Mouse (Mus musculus): ENCODE results near the gene A830005F24Rik. TPM values are rescaled to one million over a fixed set of nuclear protein-coding genes. Genes with fewer than 3 reads are reported as not detected.

The A830005F24Rik gene
- polyA plus RNA-seq, 1 experiment from 2014 or later = 1.8 TPM

GRCm38 (mm10) chr13:48544391-48544790 is 31.0 kb downstream of the A830005F24Rik start:
- no peak for TF ChIP-seq CTCF (IDR thresholded peaks at IDR 0.05)
- in situ Hi-C loops (cut with MboI; ENCODE audit: low pct_unique_long_range_greater_than_20kb) = no loop called here
- ChIA-PET CTCF (interaction anchor here (1.8 to 3.7 kb wide), 2 partner anchors 15 to 27 kb away, joined by 3 to 12 read pairs; no protein-coding TSS in a partner anchor), POLR2A (no interaction called here)
- ATAC-seq (no peak), DNase-seq (ENCODE audit: low read depth, low spot score) (no peak)
- no peaks in the 10 kb centered on the region for H3K27me3 ChIP-seq

- TF ChIP-seq CTCF (IDR thresholded peaks at IDR 0.05) = no peak
- ATAC-seq (no peak), DNase-seq (ENCODE audit: low read depth, low spot score) (no peak)
- ChIA-PET POLR2A (no interaction called here), CTCF (interaction anchor here (1.8 to 3.7 kb wide), 2 partner anchors 16 to 27 kb away, joined by 3 to 12 read pairs; no protein-coding TSS in a partner anchor)
- no peaks in the 10 kb centered on the region for H3K27me3 ChIP-seq
- in situ Hi-C loops (cut with MboI; ENCODE audit: low pct_unique_long_range_greater_than_20kb) = no loop called here
Observed at GRCm38 (mm10) chr13:48544867-48545266, 31.5 kb downstream of the A830005F24Rik start.

GRCm38 (mm10) chr13:48545476-48546281 is 32.3 kb downstream of the A830005F24Rik start:
- peak; percentile 88 for DNase-seq (ENCODE audit: low read depth, low spot score)
- ChIA-PET CTCF (interaction anchor here (1.1 to 1.8 kb wide), 2 partner anchors 12 to 26 kb away, joined by 3 read pairs; no protein-coding TSS in a partner anchor), POLR2A (interaction anchor here (1.0 to 1.5 kb wide), 3 partner anchors 12 to 20 kb away, joined by 3 to 9 read pairs (median 4); no protein-coding TSS in a partner anchor)
- no peaks in the 10 kb centered on the region for H3K27me3 ChIP-seq
- in situ Hi-C loops (cut with MboI; ENCODE audit: low pct_unique_long_range_greater_than_20kb) = no loop called here
- ATAC-seq = peak; percentile 73
- no peak for TF ChIP-seq CTCF (IDR thresholded peaks at IDR 0.05)

- peak; percentile 96 for ATAC-seq
Observed at GRCm38 (mm10) chr13:48546330-48546917, 33.1 kb downstream of the A830005F24Rik start.

GRCm38 (mm10) chr13:48547623-48548022 is 34.3 kb downstream of the A830005F24Rik start:
- ATAC-seq = no peak
- CTCF ChIA-PET = interaction anchor here (0.5 kb wide), 1 partner anchor 1143 kb away, joined by 3 read pairs; no protein-coding TSS in a partner anchor
- POLR2A ChIA-PET = no interaction called here
- in situ Hi-C loops (cut with MboI; ENCODE audit: low pct_unique_long_range_greater_than_20kb) = no loop called here
- TF ChIP-seq CTCF (IDR thresholded peaks at IDR 0.05) = no peak
- no peaks in the 10 kb centered on the region for H3K27me3 ChIP-seq
- no peak for DNase-seq (ENCODE audit: low read depth, low spot score)

More at GRCm38 (mm10) chr13:48546330-48546917, 33.1 kb downstream of the A830005F24Rik start:
- CTCF ChIA-PET = interaction anchor here (1.1 kb wide), 1 partner anchor 12 kb away, joined by 3 read pairs; no protein-coding TSS in a partner anchor
- no peaks in the 10 kb centered on the region for H3K27me3 ChIP-seq
- in situ Hi-C loops (cut with MboI; ENCODE audit: low pct_unique_long_range_greater_than_20kb) = no loop called here
- DNase-seq (ENCODE audit: low read depth, low spot score) = peak; percentile 72
- POLR2A ChIA-PET = interaction anchor here (0.6 to 1.5 kb wide), 4 partner anchors 13 to 622 kb away, joined by 3 to 9 read pairs (median 4); no protein-coding TSS in a partner anchor
- no peak for TF ChIP-seq CTCF (IDR thresholded peaks at IDR 0.05)

- H3K27me3 ChIP-seq = no peaks in the 10 kb centered on the region
- ChIA-PET CTCF (no interaction called here), POLR2A (no interaction called here)
- DNase-seq (ENCODE audit: low read depth, low spot score) (no peak), ATAC-seq (no peak)
- no peak for TF ChIP-seq CTCF (IDR thresholded peaks at IDR 0.05)
- in situ Hi-C loops (cut with MboI; ENCODE audit: low pct_unique_long_range_greater_than_20kb) = no loop called here
Observed at GRCm38 (mm10) chr13:48548296-48548695, 34.9 kb downstream of the A830005F24Rik start.

GRCm38 (mm10) chr13:48552181-48553090 is 39.1 kb downstream of the A830005F24Rik start:
- CTCF ChIA-PET = interaction anchor here (0.7 to 1.6 kb wide), 2 partner anchors 9 to 24 kb away, joined by 3 to 5 read pairs; no protein-coding TSS in a partner anchor
- TF ChIP-seq CTCF (IDR thresholded peaks at IDR 0.05) = no peak
- in situ Hi-C loops (cut with MboI; ENCODE audit: low pct_unique_long_range_greater_than_20kb) = no loop called here
- no peak for ATAC-seq
- POLR2A ChIA-PET = no interaction called here
- H3K27me3 ChIP-seq = no peaks in the 10 kb centered on the region
- no peak for DNase-seq (ENCODE audit: low read depth, low spot score)

GRCm38 (mm10) chr13:48553511-48553910 is 40.1 kb downstream of the A830005F24Rik start:
- ATAC-seq = no peak
- no peak for TF ChIP-seq CTCF (IDR thresholded peaks at IDR 0.05)
- in situ Hi-C loops (cut with MboI; ENCODE audit: low pct_unique_long_range_greater_than_20kb) = no loop called here
- DNase-seq (ENCODE audit: low read depth, low spot score) = no peak
- ChIA-PET CTCF (no interaction called here), POLR2A (no interaction called here)
- H3K27me3 ChIP-seq = no peaks in the 10 kb centered on the region

- in situ Hi-C loops (cut with MboI; ENCODE audit: low pct_unique_long_range_greater_than_20kb) = no loop called here
- ATAC-seq (no peak), DNase-seq (ENCODE audit: low read depth, low spot score) (no peak)
- ChIA-PET CTCF (interaction anchor here (1.0 kb wide), 1 partner anchor 11 kb away, joined by 3 read pairs; no protein-coding TSS in a partner anchor), POLR2A (no interaction called here)
- TF ChIP-seq CTCF (IDR thresholded peaks at IDR 0.05) = no peak
- no peaks in the 10 kb centered on the region for H3K27me3 ChIP-seq
Observed at GRCm38 (mm10) chr13:48554552-48554951, 41.2 kb downstream of the A830005F24Rik start.

GRCm38 (mm10) chr13:48555976-48556375 is 42.6 kb downstream of the A830005F24Rik start:
- ChIA-PET POLR2A (no interaction called here), CTCF (no interaction called here)
- no peaks in the 10 kb centered on the region for H3K27me3 ChIP-seq
- DNase-seq (ENCODE audit: low read depth, low spot score) (no peak), ATAC-seq (no peak)
- in situ Hi-C loops (cut with MboI; ENCODE audit: low pct_unique_long_range_greater_than_20kb) = no loop called here
- TF ChIP-seq CTCF (IDR thresholded peaks at IDR 0.05) = no peak
